Mouse (Mus musculus): ENCODE results near the gene Alpl. TPM values are rescaled to one million over a fixed set of nuclear protein-coding genes. Genes with fewer than 3 reads are reported as not detected.

Gene Alpl
- total RNA-seq, 4 experiments from 2014 or later, result 6.9 to 16.3 (median 10.2) TPM

- no peak for DNase-seq (ENCODE audit: low spot score in 2 of 2)
These were observed 58.4 kb downstream of the Alpl start for GRCm38 (mm10) chr4:137737760-137738159.

GRCm38 (mm10) chr4:137736220-137736701 lies 59.9 kb downstream of the Alpl start:
- no peak for DNase-seq (ENCODE audit: low spot score in 2 of 2)

GRCm38 (mm10) chr4:137733459-137733858 lies 62.7 kb downstream of the Alpl start:
- no peak for DNase-seq (ENCODE audit: low spot score in 2 of 2)

GRCm38 (mm10) chr4:137732962-137733361 lies 63.2 kb downstream of the Alpl start:
- no peak for DNase-seq (ENCODE audit: low spot score in 2 of 2)

GRCm38 (mm10) chr4:137732361-137732760 lies 63.8 kb downstream of the Alpl start:
- no peak for DNase-seq (ENCODE audit: low spot score in 2 of 2)

GRCm38 (mm10) chr4:137731891-137732290 lies 64.3 kb downstream of the Alpl start:
- no peak for DNase-seq (ENCODE audit: low spot score in 2 of 2)

GRCm38 (mm10) chr4:137730757-137731156 lies 65.4 kb downstream of the Alpl start:
- DNase-seq (ENCODE audit: low spot score in 2 of 2), result no peak

- peak; percentile 74 to 77 for DNase-seq (ENCODE audit: low spot score in 2 of 2)
These were observed 66.0 kb downstream of the Alpl start for GRCm38 (mm10) chr4:137730134-137730533.

- no peak for DNase-seq (ENCODE audit: low spot score in 2 of 2)
These were observed 66.9 kb downstream of the Alpl start for GRCm38 (mm10) chr4:137729155-137729855.

- no peak for DNase-seq (ENCODE audit: low spot score in 2 of 2)
These were observed 67.6 kb downstream of the Alpl start for GRCm38 (mm10) chr4:137728399-137729154.

GRCm38 (mm10) chr4:137727506-137728187 lies 68.5 kb downstream of the Alpl start:
- DNase-seq (ENCODE audit: low spot score in 2 of 2), result no peak

- DNase-seq (ENCODE audit: low spot score in 2 of 2), result no peak
These were observed 69.3 kb downstream of the Alpl start for GRCm38 (mm10) chr4:137726739-137727505.

GRCm38 (mm10) chr4:137725541-137726145 lies 70.5 kb downstream of the Alpl start:
- DNase-seq (ENCODE audit: low spot score in 2 of 2), result no peak

- DNase-seq (ENCODE audit: low spot score in 2 of 2), result peak; percentile 78 to 83
These were observed 71.4 kb downstream of the Alpl start for GRCm38 (mm10) chr4:137724766-137725165.

- DNase-seq (ENCODE audit: low spot score in 2 of 2), result peak; percentile 46 to 62
These were observed 72.0 kb downstream of the Alpl start for GRCm38 (mm10) chr4:137724212-137724611.

GRCm38 (mm10) chr4:137723527-137723926 lies 72.7 kb downstream of the Alpl start:
- no peak for DNase-seq (ENCODE audit: low spot score in 2 of 2)

GRCm38 (mm10) chr4:137722692-137723427 lies 73.3 kb downstream of the Alpl start:
- peak; percentile 37 to 58 for DNase-seq (ENCODE audit: low spot score in 2 of 2)

- no peak for DNase-seq (ENCODE audit: low spot score in 2 of 2)
These were observed 74.0 kb downstream of the Alpl start for GRCm38 (mm10) chr4:137722230-137722629.

- no peak for DNase-seq (ENCODE audit: low spot score in 2 of 2)
These were observed 74.6 kb downstream of the Alpl start for GRCm38 (mm10) chr4:137721563-137721962.
